Mouse (Mus musculus) v-Abl transformed pro-B cells (cell line): ENCODE measurements around the gene Ror1.

Experiments used
- in situ Hi-C, 2 experiments: fragments of 400-800 bp; cut with MboI; formaldehyde crosslinking; loops; one replicate each; pipeline ENCODE4 v1.15.1; 2025; ENCODE audit not compliant: unreplicated experiment in 2 of 2

Gene Ror1

GRCm38 (mm10) chr4:100114148-100114547 is 18.6 kb downstream of the Ror1 start:
- in situ Hi-C loops: no loop called here

DNA sequence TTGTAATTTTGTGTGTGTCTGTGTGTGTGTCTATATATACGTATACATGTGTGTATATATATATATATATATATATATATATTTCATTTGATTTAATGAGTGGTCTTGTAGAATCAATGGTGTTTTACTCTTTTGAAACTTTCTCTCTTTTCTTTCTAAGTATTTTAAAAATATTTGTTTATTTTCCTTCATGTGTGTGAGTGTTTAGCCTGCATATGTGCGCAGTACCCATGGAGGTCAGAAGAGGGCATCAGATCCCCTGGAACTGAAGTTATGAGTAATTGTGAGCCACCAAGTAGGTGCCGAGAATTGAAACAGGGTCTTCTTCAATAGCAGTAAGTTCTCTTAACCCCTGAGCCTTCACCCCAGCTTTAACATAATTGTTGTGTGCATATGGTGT is 20.8 kb downstream of the Ror1 start:
- in situ Hi-C loops: no loop called here

DNA sequence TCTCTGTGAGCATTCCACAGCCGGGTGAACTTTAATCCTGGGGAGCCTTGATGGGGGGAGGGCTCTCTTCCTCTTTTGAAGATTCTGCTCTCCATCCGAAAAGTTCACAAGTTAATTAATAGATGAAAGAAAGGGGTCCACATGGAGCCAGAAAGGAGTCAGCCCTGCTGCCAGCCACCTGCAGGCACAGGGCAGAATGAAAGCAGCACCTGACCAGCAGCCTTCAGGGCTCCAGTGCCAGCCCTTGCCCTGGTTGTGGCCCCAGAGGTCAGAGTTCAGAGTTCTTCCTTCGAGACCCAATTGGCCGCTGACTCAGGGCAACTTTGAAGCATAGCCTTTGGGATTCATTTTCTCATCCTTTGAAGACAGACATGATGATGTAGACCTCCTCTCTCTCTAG is 23.1 kb downstream of the Ror1 start:
- in situ Hi-C loops: no loop called here

DNA sequence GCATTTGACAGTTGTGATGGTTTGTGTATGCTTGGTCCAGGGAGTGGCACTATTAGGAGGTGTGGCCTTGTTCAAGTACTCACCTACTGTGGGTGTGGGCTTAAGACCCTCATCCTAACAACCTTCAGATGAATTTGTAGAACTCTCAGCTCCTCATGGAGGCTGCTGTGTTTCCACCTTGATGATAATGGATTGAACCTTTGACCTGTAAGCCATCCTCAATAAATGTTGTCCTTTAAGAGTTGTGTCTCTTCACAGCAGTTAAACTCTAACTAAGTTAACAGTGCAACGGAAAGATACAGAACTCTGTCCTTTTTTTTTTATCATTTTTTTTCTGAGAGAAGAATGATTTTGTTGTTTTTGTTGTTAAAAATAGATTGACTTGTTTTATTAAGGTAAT is 23.8 kb downstream of the Ror1 start:
- in situ Hi-C loops: no loop called here

GRCm38 (mm10) chr4:100120547-100120946 is 25.0 kb downstream of the Ror1 start:
- in situ Hi-C loops: no loop called here

- in situ Hi-C loops: no loop called here
These were observed 26.8 kb downstream of the Ror1 start for GRCm38 (mm10) chr4:100122436-100122835.

DNA sequence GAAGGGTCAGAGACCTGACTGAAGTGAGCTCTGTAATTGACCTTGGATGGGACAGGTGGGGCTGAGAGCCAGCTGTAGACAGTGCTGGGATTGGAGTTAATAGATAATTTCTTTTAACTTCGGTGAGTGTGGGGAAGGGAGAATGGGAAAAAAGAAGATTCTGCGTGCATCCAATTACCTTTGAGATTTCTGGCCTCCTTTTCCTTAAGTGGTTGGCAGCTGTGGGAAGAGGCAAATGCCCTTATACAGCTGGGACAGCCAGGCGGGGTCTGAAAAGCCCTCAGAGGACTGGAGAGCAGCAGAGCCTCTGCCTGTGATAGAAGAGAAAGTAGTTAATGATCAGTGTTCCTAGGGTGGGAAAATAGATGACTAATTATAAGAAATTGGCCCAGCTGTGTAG is 27.9 kb downstream of the Ror1 start:
- in situ Hi-C loops: no loop called here

- in situ Hi-C loops: no loop called here
These were observed 28.5 kb downstream of the Ror1 start for GRCm38 (mm10) chr4:100124056-100124455.

DNA sequence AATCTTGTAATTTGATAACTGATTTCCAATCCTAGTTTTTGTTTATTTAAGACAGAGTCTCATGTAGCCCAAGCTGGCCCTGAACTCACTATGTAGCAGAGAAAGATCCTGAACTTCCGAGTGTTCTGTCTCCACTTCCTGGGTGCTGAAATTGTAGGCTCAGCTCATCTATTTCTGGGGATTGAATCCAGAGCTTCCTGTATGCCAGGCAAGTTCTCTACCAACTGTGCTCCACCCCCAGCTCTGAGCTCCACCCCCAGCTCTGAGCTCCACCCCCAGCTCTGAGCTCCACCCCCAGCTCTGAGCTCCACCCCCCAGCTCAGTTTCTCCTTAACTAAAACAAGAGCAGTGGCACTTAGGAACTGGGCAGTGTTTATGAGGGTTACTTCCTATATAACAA is 29.3 kb downstream of the Ror1 start:
- in situ Hi-C loops: no loop called here

- in situ Hi-C loops: no loop called here
These were observed 31.1 kb downstream of the Ror1 start for GRCm38 (mm10) chr4:100126531-100127310.

- in situ Hi-C loops: no loop called here
These were observed 32.7 kb downstream of the Ror1 start for GRCm38 (mm10) chr4:100128026-100128922.

DNA sequence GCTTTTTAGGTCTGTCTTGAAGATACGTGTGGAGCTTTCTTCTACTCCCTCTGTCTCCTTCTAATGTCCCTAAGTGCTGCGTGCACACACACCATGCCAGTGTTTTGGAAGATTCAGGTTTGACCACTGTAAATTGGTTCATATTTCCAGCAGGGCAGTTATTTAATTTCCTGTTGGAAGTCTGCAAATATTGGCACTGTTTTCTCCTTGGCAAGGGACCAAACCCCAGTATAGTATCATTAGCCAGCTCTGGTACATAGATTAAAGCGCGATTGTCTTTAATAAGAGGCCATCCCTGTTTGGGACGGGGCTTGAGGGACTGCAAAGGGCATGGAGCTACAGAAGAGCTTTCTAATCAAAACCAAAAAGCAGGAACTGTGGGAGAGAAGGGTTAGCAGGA is 33.6 kb downstream of the Ror1 start:
- in situ Hi-C loops: no loop called here

DNA sequence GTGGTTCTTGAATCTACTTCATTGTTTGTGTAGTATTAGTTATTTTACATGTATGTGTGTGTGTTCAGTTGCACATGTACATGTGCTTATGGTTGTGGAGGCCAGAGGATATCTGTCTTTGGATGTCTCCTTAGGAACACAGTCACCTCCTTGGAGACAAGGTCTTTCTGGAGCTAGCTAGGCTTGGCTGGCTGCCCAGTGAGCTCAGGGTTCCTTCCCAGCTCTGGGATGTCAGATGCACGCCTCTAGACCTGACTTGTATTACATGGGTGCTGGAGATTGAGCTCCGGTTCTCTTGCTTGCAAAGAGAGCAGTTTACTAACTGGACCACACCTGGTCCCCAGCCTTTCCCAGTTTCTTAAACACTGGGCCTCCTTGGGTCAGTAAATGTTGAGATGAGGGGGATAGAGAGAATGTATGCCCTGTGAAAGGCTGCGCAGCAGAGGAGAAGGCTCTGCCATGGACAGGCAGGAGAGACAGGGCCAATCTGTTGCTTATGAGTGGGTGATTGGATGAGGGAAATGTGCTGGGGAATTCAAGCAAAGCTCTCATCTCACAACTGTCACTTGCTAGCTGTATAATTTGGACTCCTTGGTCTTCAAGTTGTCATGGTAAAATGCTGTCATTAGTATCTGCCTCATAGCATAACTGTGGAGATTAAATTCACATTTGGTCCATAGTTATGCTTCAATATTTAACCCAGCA is 35.3 kb downstream of the Ror1 start:
- in situ Hi-C loops: no loop called here

DNA sequence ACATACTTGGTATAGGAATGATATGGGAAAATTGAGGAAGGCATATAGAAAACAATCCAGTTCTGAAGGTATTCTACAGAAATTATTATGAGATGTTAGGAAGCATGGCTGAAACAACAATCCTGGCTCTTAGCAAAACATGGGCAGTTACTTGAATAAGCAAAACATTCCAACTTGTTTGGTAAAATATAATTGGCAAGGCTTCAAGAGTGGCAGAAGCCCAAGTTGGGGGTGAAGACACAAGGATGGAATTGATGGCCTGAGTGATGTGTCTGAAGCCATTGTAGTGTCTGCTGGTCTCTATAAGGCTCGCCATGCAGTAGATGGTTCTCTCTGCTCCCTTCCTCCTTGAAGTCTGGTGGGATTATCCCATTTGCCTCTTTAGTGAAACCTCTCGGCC is 35.9 kb downstream of the Ror1 start:
- in situ Hi-C loops: no loop called here

- in situ Hi-C loops: no loop called here
These were observed 36.7 kb downstream of the Ror1 start for GRCm38 (mm10) chr4:100132261-100132660.

DNA sequence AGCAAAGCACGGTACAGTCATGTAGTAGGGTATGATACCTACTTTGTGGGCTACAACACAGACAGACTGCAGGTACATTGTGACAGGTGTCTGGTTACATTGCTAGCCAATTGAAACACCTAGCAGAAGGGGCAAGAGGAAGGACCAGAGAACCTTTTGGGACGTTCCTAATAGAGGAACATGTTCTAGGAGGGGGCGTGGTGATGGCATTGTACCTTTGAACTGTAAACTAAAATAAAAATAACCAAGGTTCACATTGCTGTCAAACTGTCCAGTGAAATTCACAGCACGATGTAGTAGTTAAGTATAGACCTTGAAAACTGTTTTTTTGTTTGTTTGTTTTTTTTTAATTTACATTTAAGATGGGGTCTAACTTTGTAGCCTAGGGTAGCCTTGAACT is 40.5 kb downstream of the Ror1 start:
- in situ Hi-C loops: no loop called here

DNA sequence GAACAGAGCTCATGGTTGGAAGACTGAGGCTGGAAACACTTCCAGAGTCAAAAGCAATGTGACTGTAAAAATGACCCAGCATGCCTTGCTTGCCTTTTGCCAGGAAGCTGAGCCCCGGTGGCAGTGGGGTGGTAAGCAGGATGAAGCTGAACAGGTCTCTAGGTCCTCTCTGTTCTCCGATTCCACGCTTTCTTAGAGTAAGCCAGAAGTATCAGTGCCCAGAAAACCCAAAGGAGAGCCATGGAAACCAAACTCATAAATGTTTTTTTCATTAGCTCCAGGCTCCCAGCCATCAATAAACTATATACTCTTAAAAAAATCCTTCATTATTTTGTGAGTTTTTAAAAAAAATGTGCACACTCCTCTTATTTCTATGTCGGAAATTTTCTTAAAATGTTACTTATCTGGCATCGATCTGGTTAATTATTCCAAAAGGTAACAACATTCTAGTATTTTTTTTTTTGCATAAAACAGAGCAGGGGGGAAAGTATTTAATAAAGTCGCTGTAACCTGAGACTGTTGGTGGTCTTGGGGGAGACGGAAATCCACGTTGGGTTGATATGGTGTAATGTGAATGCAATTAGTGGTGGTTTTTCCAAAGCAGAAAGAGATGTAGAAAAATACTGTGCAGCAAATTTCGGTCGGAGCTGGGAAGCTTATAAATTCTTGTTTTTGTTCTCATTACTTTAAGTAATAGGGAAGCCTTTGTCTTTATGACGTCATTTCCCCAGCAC is 41.7 kb downstream of the Ror1 start:
- in situ Hi-C loops: no loop called here

- in situ Hi-C loops: no loop called here
These were observed 46.0 kb downstream of the Ror1 start for GRCm38 (mm10) chr4:100141626-100142025.

- in situ Hi-C loops: no loop called here
These were observed 49.2 kb downstream of the Ror1 start for GRCm38 (mm10) chr4:100144744-100145143.

DNA sequence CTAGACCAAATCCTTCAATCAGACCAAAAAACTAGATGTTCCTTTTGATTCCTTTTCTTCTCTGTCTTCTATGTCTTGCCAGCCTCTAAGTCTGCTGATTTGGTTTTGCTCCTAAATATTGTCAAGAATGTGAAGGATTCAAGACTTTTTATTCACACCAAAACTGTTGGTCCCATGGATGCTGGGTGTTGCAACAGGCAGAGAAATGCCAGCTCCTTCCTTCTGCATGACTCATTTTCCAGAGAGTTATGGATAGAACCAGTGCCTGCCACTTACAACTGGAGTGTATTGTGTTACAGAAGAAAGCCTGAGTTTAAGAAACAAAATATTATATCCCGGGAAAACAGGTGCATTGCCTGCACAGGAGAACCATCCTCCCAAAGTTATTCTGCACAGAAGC is 55.2 kb downstream of the Ror1 start:
- in situ Hi-C loops: no loop called here
